Mouse (Mus musculus) CH12.LX (cell line): ENCODE results near the gene Nrxn3. TPM values are rescaled to one million over a fixed set of nuclear protein-coding genes. Genes with fewer than 3 reads are reported as not detected.

ENCODE experiments used
- DNase-seq: peaks from one replicate; pipeline ENCODE4 v3.0.0-alpha.2; 2013; ENCODE audit errors: extremely low read depth
- H3K27ac ChIP-seq: 2 replicates; pipeline ENCODE4 v1.5.1; 2012; ENCODE audit warnings: low read depth, mild to moderate bottlenecking, control low read depth, moderate library complexity; ENCODE audit not compliant: insufficient read depth
- H3K27me3 ChIP-seq: replicated peaks from 2 replicates; pipeline ENCODE3; 2012; ENCODE audit warnings: inconsistent platforms
- H3K36me3 ChIP-seq, 2 experiments: replicated peaks in 1 of 2; 2 replicates each; pipeline versions ENCODE3 to v1.6.1; 2012; ENCODE audit warnings: inconsistent platforms in 1 of 2, low read length in 1 of 2, mild to moderate bottlenecking in 1 of 2, mixed read lengths in 1 of 2, moderate library complexity in 1 of 2; ENCODE audit not compliant: control insufficient read depth in 1 of 2, insufficient read depth in 1 of 2
- H3K4me1 ChIP-seq, 2 experiments: 2 replicates each; pipeline ENCODE4 v1.6.1; 2012; ENCODE audit warnings: inconsistent platforms in 1 of 2, moderate library complexity in 1 of 2; ENCODE audit not compliant: insufficient read depth in 2 of 2, control insufficient read depth in 1 of 2
- H3K4me2 ChIP-seq: 2 replicates; pipeline ENCODE4 v1.6.1; 2012; ENCODE audit warnings: low read depth, mild to moderate bottlenecking, control low read depth; ENCODE audit not compliant: poor library complexity, insufficient read depth, severe bottlenecking
- H3K4me3 ChIP-seq, 3 experiments: fragments of 150-350 bp in 1 of 3; sonication (generic) in 1 of 3; replicated peaks in 1 of 3; 2 replicates each; pipeline versions ENCODE3 to v1.5.1; 2011 to 2012; ENCODE audit warnings: low read depth in 2 of 3, low read length in 2 of 3, mild to moderate bottlenecking in 2 of 3, moderate library complexity in 2 of 3, control low read depth in 1 of 3, improper control_type of control experiment in 1 of 3, inconsistent platforms in 1 of 3, mixed read lengths in 1 of 3; ENCODE audit not compliant: poor library complexity in 1 of 3
- H3K79me2 ChIP-seq: replicated peaks from 2 replicates; pipeline ENCODE4 v1.6.1; 2012; ENCODE audit warnings: mild to moderate bottlenecking, moderate library complexity; ENCODE audit not compliant: control insufficient read depth, poor library complexity, insufficient read depth, severe bottlenecking; ENCODE audit errors: extremely low read depth
- H3K9ac ChIP-seq: 2 replicates; pipeline ENCODE4 v1.6.1; 2012; ENCODE audit warnings: low read depth, mild to moderate bottlenecking, control low read depth, moderate library complexity; ENCODE audit not compliant: insufficient read depth
- H3K9me3 ChIP-seq: replicated peaks from 2 replicates; pipeline ENCODE3; 2012; ENCODE audit warnings: low read length, inconsistent platforms, mixed read lengths
- BHLHE40 ChIP-seq: IDR thresholded peaks from 2 replicates; pipeline ENCODE4 v1.6.1; 2011; ENCODE audit warnings: mild to moderate bottlenecking, low read depth, low read length, improper control_type of control experiment
- CTCF ChIP-seq, 2 experiments: IDR thresholded peaks in 1 of 2; conservative IDR thresholded peaks in 1 of 2; 2 replicates each; pipeline ENCODE4 v1.5.1; 2011 to 2012; ENCODE audit warnings: low read depth in 2 of 2, low read length in 2 of 2, improper control_type of control experiment in 1 of 2, inconsistent platforms in 1 of 2, mild to moderate bottlenecking in 1 of 2, moderate library complexity in 1 of 2
- E2F4 ChIP-seq: IDR thresholded peaks from 2 replicates; pipeline ENCODE4 v1.6.1; 2011; ENCODE audit warnings: low read depth, low read length, improper control_type of control experiment; ENCODE audit not compliant: insufficient replicate concordance
- ELF1 ChIP-seq: IDR thresholded peaks from 2 replicates; pipeline ENCODE4 v1.6.1; 2014; ENCODE audit warnings: low read depth, mild to moderate bottlenecking, inconsistent platforms, low read length, improper control_type of control experiment
- EP300 ChIP-seq: IDR thresholded peaks from 2 replicates; pipeline ENCODE4 v1.6.1; 2011; ENCODE audit warnings: low read length, improper control_type of control experiment
- ETS1 ChIP-seq: conservative IDR thresholded peaks from 2 replicates; pipeline ENCODE4 v1.6.1; 2012; ENCODE audit warnings: low read depth, mild to moderate bottlenecking, inconsistent platforms, low read length, improper control_type of control experiment, moderate library complexity
- HCFC1 ChIP-seq: IDR thresholded peaks from 2 replicates; pipeline ENCODE4 v1.6.1; 2012; ENCODE audit warnings: low read depth, mild to moderate bottlenecking, inconsistent platforms, low read length, improper control_type of control experiment
- IRF4 ChIP-seq: IDR thresholded peaks from 2 replicates; pipeline ENCODE4 v1.6.1; 2014; ENCODE audit warnings: low read depth, mild to moderate bottlenecking, inconsistent platforms, low read length, improper control_type of control experiment
- JUN ChIP-seq: IDR thresholded peaks from 2 replicates; pipeline ENCODE4 v1.6.1; 2011; ENCODE audit warnings: low read depth, mild to moderate bottlenecking, low read length, improper control_type of control experiment, moderate library complexity; ENCODE audit not compliant: insufficient read depth
- MAFK ChIP-seq: IDR thresholded peaks from 2 replicates; pipeline ENCODE4 v1.6.1; 2011; ENCODE audit warnings: low read length, improper control_type of control experiment; ENCODE audit not compliant: insufficient replicate concordance
- MAX ChIP-seq: IDR thresholded peaks from 2 replicates; pipeline ENCODE4 v1.6.1; 2011; ENCODE audit warnings: low read length, improper control_type of control experiment
- MAZ ChIP-seq: IDR thresholded peaks from 2 replicates; pipeline ENCODE4 v1.6.1; 2012; ENCODE audit warnings: low read depth, mild to moderate bottlenecking, inconsistent platforms, low read length, improper control_type of control experiment, moderate library complexity
- MEF2A ChIP-seq: IDR thresholded peaks from 2 replicates; pipeline ENCODE4 v1.6.1; 2014; ENCODE audit warnings: low read depth, mild to moderate bottlenecking, inconsistent platforms, low read length, improper control_type of control experiment, borderline replicate concordance
- MYC ChIP-seq: IDR thresholded peaks from 2 replicates; pipeline ENCODE4 v1.6.1; 2011; ENCODE audit warnings: low read depth, mild to moderate bottlenecking, improper control_type of control experiment, low read length
- NELFE ChIP-seq: IDR thresholded peaks from 2 replicates; pipeline ENCODE4 v1.6.1; 2011; ENCODE audit warnings: low read depth, low read length, improper control_type of control experiment
- PAX5 ChIP-seq: IDR thresholded peaks from 2 replicates; pipeline ENCODE4 v1.6.1; 2012; ENCODE audit warnings: low read length, inconsistent platforms, mixed read lengths
- POLR2AphosphoS2 ChIP-seq: IDR thresholded peaks from 2 replicates; pipeline ENCODE4 v1.6.1; 2011; ENCODE audit warnings: low read depth, low read length, improper control_type of control experiment
- RAD21 ChIP-seq: IDR thresholded peaks from 2 replicates; pipeline ENCODE4 v1.6.1; 2011; ENCODE audit warnings: low read depth, mild to moderate bottlenecking, low read length, improper control_type of control experiment, moderate library complexity
- RCOR1 ChIP-seq: conservative IDR thresholded peaks from 2 replicates; pipeline ENCODE4 v1.6.1; 2012; ENCODE audit warnings: low read depth, mild to moderate bottlenecking, inconsistent platforms, low read length, improper control_type of control experiment
- SIN3A ChIP-seq: IDR thresholded peaks from 2 replicates; pipeline ENCODE4 v1.6.1; 2012; ENCODE audit warnings: low read length, improper control_type of control experiment, inconsistent platforms
- SMC3 ChIP-seq: IDR thresholded peaks from 2 replicates; pipeline ENCODE4 v1.6.1; 2011; ENCODE audit warnings: low read depth, low read length, improper control_type of control experiment
- TCF12 ChIP-seq: IDR thresholded peaks from 2 replicates; pipeline ENCODE4 v1.6.1; 2014; ENCODE audit warnings: low read depth, mild to moderate bottlenecking, inconsistent platforms, low read length, improper control_type of control experiment
- USF1 ChIP-seq: IDR thresholded peaks from 2 replicates; pipeline ENCODE4 v1.6.1; 2014; ENCODE audit warnings: low read depth, mild to moderate bottlenecking, inconsistent platforms, low read length, improper control_type of control experiment
- ZC3H11A ChIP-seq: IDR thresholded peaks from 2 replicates; pipeline ENCODE4 v1.6.1; 2012; ENCODE audit warnings: low read depth, mild to moderate bottlenecking, inconsistent platforms, low read length, improper control_type of control experiment
- ZKSCAN1 ChIP-seq: IDR thresholded peaks from 2 replicates; pipeline ENCODE4 v1.6.1; 2012; ENCODE audit warnings: low read depth, inconsistent platforms, low read length, improper control_type of control experiment, borderline replicate concordance
- ZMIZ1 ChIP-seq: IDR thresholded peaks from 2 replicates; pipeline ENCODE4 v1.6.1; 2012; ENCODE audit warnings: low read depth, mild to moderate bottlenecking, inconsistent platforms, low read length, improper control_type of control experiment
- ZNF384 ChIP-seq: IDR thresholded peaks from 2 replicates; pipeline ENCODE4 v1.6.1; 2012; ENCODE audit warnings: low read depth, low read length, improper control_type of control experiment, inconsistent platforms
- dilution Hi-C: fragments of 300-500 bp; cut with MboI; formaldehyde crosslinking; loops from 2 replicates; pipeline ENCODE4 v1.14.3; 2020; ENCODE audit warnings: low sequenced_read_pairs; ENCODE audit not compliant: extremely low pct_unique_long_range_greater_than_20kb, extremely low pct_ligation_motif_present
- in situ Hi-C: fragments of 300-500 bp; cut with MboI; formaldehyde crosslinking; loops from 3 replicates; pipeline ENCODE4 v1.14.3; 2019; ENCODE audit warnings: low sequenced_read_pairs, low pct_ligation_motif_present, low pct_unique_long_range_greater_than_20kb, mixed read lengths
- polyA plus RNA-seq: library from polyadenylated mRNA; unstranded; fragments of >175 nt; gene quantifications from 2 replicates; pipeline ENCODE4 v1.2.1, GENCODE M21; 2012; ENCODE audit warnings: low read depth; ENCODE audit not compliant: insufficient read length
- total RNA-seq, 2 experiments: library from RNA; depleted of rRNA; stranded (reverse); fragments of 300-350 nt in 1 of 2; fragments of >200 nt in 1 of 2; gene quantifications; 2 replicates each; pipeline ENCODE4 v1.2.3; 2012 to 2014

Gene Nrxn3
- total and polyA plus RNA-seq, 3 experiments = 0.04 to 0.17 (median 0.09) TPM

DNA sequence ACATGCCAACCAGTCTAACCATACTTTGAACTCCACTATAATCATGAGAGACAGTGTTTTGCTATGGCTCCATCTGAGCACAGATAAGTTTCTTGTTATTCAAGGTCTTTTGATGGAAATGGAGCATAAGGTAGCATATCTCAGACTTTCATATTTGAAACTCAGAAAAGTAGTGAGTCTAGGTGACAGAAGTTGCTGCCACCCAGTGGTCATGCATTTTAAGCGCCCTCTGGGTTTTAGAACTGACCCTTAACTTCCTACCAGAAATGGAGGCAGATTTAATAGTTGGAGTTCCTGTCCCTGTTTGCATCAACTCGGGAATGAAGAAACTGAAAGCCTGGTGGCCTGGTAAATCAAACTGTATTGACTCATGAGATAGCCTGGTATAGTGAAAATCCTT is 488.9 kb downstream of the Nrxn3 start:
- no peaks in the 10 kb centered on the region for H3K9me3 ChIP-seq
- H3K27ac ChIP-seq = no peak overlapping the region
- dilution Hi-C loops (no loop called here), in situ Hi-C loops (no loop called here)
- H3K4me2 ChIP-seq = no peak overlapping the region
- peak; percentile 21 for DNase-seq
- no peaks in the 10 kb centered on the region for H3K27me3 ChIP-seq
- no peaks in the 10 kb centered on the region for H3K4me1 ChIP-seq
- peak; percentile 9; the same call in 1 of the 2 replicates for TF ChIP-seq SMC3
- no peak for TF ChIP-seq MEF2A
- TF ChIP-seq ZKSCAN1 = no peak
- no peak for TF ChIP-seq E2F4
- TF ChIP-seq ELF1 = no peak
- TF ChIP-seq IRF4 = no peak
- peak in 1 of 2 experiments; percentile 58; a peak in 2 of 4 replicates for TF ChIP-seq CTCF (conservative IDR thresholded peaks at IDR 0.05 in 1 of 2, IDR thresholded peaks at IDR 0.05 in 1 of 2; ENCODE audit: low read depth in 2 of 2, low read length in 2 of 2)
- no peak for TF ChIP-seq MAZ
- TF ChIP-seq USF1 = no peak
- no peak for TF ChIP-seq ZNF384
- TF ChIP-seq TCF12 = no peak
- no peak for TF ChIP-seq PAX5
- no peak for TF ChIP-seq ZC3H11A
- TF ChIP-seq EP300 = no peak
- no peak for TF ChIP-seq POLR2AphosphoS2
- peak; percentile 25 for TF ChIP-seq RAD21
- TF ChIP-seq JUN = no peak
- no peak for TF ChIP-seq MAX
- no peak for TF ChIP-seq SIN3A
- no peak for TF ChIP-seq MAFK
- no peak for TF ChIP-seq NELFE
- no peak for TF ChIP-seq HCFC1
- TF ChIP-seq ZMIZ1 = no peak
- H3K9ac ChIP-seq = no peak overlapping the region
- no peaks in the 10 kb centered on the region for H3K79me2 ChIP-seq
- H3K36me3 ChIP-seq = no peaks in the 10 kb centered on the region
- no peak overlapping the region for H3K4me3 ChIP-seq

DNA sequence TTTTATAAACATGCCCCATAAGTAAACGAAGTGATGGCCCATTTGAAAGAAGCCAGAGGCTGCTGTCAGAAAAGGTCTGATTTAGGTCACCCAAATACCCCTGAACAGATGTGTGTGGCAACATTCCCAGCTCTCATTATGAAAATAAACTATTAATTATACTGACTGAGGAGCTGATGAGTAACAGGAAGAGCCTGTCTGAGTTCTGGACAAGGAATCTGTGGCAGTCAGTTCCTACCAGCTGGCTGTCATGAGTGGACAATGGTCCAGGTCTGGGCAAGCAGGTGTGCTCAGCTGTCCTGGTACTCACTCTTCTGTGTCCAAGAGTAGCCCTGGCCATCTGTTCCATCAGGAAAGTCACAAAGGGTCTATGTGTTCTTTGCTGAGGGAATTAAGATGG is 517.1 kb downstream of the Nrxn3 start:
- Histone ChIP-seq H3K27ac (no peak overlapping the region), H3K79me2 (no peaks in the 10 kb centered on the region), H3K36me3 (no peaks in the 10 kb centered on the region), H3K4me3 (no peak overlapping the region), H3K4me2 (no peak overlapping the region), H3K9me3 (no peaks in the 10 kb centered on the region), H3K9ac (no peak overlapping the region), H3K27me3 (no peaks in the 10 kb centered on the region), H3K4me1 (no peaks in the 10 kb centered on the region)
- no peak for DNase-seq
- dilution Hi-C loops (no loop called here), in situ Hi-C loops (no loop called here)
- TF ChIP-seq NELFE (no peak), RCOR1 (no peak), TCF12 (no peak), JUN (no peak), ZNF384 (no peak), ETS1 (no peak), MYC (no peak), USF1 (no peak), BHLHE40 (no peak)
